Mouse (Mus musculus): ENCODE data around the gene Dnaic1. TPM values are rescaled to one million over a fixed set of nuclear protein-coding genes. Genes with fewer than 3 reads are reported as not detected.

Gene Dnaic1
- polyA plus RNA-seq, 1 experiment from 2014 or later = 1.9 TPM

DNA sequence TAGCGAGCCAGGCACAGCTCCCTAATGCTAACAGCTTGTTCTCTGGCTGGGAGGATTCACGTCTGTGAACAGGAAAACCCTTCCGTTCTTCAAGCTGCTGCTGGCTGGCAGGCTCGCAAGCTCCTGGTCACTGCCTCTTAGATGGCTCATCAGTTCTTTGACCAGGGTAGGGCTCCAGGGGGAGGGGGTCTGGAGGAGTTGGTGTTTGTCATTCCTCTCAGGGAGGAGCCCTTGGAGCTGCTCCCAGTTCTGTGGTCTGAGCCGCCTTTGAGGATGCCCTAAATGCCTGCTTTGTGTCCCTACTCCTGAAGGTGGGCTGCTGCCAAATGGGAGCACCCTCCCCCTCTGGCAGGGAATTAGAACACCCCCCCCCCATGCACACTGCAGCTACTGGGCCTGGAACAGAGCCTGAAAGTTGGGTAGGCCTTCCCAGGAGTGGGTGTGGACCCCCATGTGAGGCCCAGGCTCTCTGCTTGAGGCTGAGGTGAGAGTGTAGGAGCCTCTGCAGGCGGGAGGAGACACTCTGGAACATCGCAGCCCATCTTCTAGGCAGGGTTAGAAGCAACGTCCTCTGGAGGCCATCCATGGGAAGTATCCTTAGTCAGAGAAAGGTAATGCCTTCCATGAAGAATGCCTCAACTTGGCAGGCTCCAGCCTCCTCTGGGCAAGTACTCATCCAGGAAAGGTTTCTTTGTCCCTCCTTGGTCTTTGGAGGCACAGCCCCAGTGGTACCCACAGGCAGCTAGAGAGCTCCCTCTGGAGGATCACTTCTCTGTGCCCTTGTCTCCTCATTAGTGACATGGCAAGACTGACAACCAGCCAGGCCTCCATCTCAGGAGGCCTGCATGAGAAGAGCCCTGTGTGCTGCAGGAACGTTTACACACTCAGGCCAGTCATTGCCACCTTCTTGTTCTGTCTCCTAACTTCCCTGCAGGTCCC is 46.4 kb downstream of the Dnaic1 start:
- Histone ChIP-seq H3K4me1 (replicated peaks; ENCODE audit: control insufficient read depth, insufficient read depth, low read length) (peaks cover 14% of the 10 kb centered on the region), H3K27ac (ENCODE audit: low read depth, low read length) (no peak overlapping the region), H3K4me3 (ENCODE audit: low read depth, low read length) (no peak overlapping the region), H3K36me3 (ENCODE audit: control insufficient read depth, insufficient read depth, low read length) (no peaks in the 10 kb centered on the region), H3K9me3 (ENCODE audit: control insufficient read depth, low read length) (no peaks in the 10 kb centered on the region), H3K4me2 (ENCODE audit: low read depth, low read length, severe bottlenecking) (no peak overlapping the region), H3K27me3 (ENCODE audit: control insufficient read depth, insufficient read depth, low read length) (no peaks in the 10 kb centered on the region; the same call in 1 of the 2 replicates), H3K9ac (ENCODE audit: low read length) (no peak overlapping the region; the same call in 1 of the 2 replicates)
- no peak for DNase-seq (ENCODE audit: low spot score)
- 74% methylated on average over 9 of the region's 9 CpGs for WGBS
- ATAC-seq (replicated peaks; ENCODE audit: low FRiP score) = no peak

DNA sequence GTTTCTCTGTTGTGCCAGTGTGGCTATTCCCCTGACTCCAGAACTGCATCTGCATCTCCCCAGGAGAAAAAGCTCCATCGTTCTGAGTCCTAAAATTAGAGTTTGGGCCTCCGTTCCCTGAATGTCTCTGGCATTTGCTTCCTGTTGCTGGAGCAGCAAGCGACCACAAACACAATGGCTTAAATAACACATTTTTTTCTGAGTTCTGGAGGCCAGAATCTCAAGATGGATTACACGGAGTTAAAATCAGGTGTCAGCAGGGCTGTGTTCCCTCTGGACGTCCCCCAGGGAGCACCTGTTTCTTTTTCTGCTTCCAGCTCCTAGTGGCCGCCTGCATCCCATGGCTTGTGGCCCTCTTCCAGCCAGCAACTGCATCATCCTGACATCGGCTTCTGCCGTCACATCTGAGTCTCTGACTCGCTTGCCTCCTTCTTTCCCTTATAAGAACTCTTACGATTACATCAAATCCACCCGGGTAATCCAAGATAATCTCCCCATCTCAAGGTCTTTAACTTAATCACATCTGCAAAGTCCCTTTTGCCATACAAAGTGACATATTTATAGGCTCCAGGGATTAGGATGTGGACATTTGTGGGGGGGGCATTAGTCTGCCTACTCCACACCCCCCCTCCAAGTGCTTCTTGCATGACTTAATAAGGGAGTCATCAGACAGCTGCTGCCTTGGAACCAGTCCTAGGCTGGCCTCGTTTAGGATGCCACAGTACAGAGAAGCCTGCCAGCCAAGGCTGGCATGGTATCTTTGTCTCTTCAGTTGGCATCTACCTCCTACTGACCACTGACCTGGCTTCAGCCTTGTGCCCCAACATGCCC is 49.6 kb downstream of the Dnaic1 start:
- no peaks in the 10 kb centered on the region for H3K9me3 ChIP-seq (ENCODE audit: control insufficient read depth, low read length)
- no peaks in the 10 kb centered on the region for H3K36me3 ChIP-seq (ENCODE audit: control insufficient read depth, insufficient read depth, low read length)
- ATAC-seq (replicated peaks; ENCODE audit: low FRiP score) (no peak), DNase-seq (ENCODE audit: low spot score) (no peak)
- no peak overlapping the region for H3K4me3 ChIP-seq (ENCODE audit: low read depth, low read length)
- H3K9ac ChIP-seq (ENCODE audit: low read length) = no peak overlapping the region
- 58% methylated on average over 12 of the region's 12 CpGs for WGBS
- H3K4me2 ChIP-seq (ENCODE audit: low read depth, low read length, severe bottlenecking) = no peak overlapping the region
- H3K4me1 ChIP-seq (replicated peaks; ENCODE audit: control insufficient read depth, insufficient read depth, low read length) = peaks cover 3% of the 10 kb centered on the region
- no peaks in the 10 kb centered on the region; the same call in 1 of the 2 replicates for H3K27me3 ChIP-seq (ENCODE audit: control insufficient read depth, insufficient read depth, low read length)
- H3K27ac ChIP-seq (ENCODE audit: low read depth, low read length) = no peak overlapping the region

DNA sequence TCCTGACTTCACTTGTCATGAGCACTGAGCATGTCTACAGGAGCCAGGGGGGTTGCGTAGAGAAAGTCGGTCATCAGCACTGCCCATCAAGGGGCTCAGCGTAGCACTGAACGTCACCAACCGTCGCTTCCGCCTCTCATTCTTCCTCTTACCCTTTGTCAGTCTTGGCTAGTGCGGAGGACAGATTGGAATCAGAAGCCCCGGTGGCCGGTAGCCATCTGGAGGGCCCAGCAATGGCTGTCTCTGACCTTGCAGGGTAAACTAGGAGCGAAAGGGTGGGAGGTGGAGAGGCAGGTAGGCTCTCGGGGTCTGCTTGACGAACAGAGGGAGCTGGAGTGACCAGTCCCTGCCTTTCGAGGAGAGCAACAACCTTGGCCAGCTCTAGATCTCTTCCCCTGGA is 52.5 kb downstream of the Dnaic1 start:
- Histone ChIP-seq H3K36me3 (ENCODE audit: control insufficient read depth, insufficient read depth, low read length) (no peaks in the 10 kb centered on the region), H3K4me1 (replicated peaks; ENCODE audit: control insufficient read depth, insufficient read depth, low read length) (peaks cover 3% of the 10 kb centered on the region; the same call in 1 of the 2 replicates), H3K9ac (ENCODE audit: low read length) (no peak overlapping the region), H3K27ac (ENCODE audit: low read depth, low read length) (no peak overlapping the region), H3K27me3 (ENCODE audit: control insufficient read depth, insufficient read depth, low read length) (no peaks in the 10 kb centered on the region; the same call in 1 of the 2 replicates), H3K4me3 (ENCODE audit: low read depth, low read length) (no peak overlapping the region), H3K9me3 (ENCODE audit: control insufficient read depth, low read length) (no peaks in the 10 kb centered on the region), H3K4me2 (ENCODE audit: low read depth, low read length, severe bottlenecking) (no peak overlapping the region)
- WGBS = 88% methylated on average over 14 of the region's 14 CpGs
- ATAC-seq (replicated peaks; ENCODE audit: low FRiP score) (no peak), DNase-seq (ENCODE audit: low spot score) (no peak)

DNA sequence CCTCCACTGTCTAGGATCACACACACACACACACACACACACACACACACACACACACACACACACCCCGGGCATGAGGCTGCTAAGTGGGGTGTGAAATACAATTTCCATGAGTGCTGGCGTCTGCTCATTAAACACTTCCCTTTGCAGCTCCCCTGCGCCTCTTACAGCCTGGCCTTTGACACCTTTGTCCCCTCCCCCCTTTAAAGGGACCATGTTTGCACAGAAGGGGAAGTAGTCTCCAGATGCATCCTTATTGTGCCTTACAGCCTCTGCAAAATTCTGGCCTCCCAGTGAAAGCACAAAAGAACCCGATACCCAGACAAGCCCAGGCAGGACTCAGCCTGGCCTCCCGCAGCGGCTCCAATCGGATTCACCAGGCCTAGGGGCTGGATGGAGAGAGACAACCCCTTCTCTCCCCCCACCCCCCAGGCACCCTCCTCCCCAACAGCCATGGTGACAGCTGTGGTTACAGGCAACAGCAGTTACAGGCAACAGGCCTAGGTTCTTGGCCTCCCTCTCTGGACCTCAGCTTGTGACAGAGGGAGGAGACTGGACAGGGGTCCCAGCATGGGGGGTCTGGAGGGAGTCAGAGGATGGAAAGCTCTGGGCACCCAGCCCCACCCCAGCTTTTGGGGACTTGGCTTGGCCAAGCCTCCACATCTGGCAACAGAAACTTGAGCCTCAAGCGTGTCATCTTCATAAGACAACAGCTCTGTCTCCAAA is 58.8 kb downstream of the Dnaic1 start:
- H3K9me3 ChIP-seq (ENCODE audit: control insufficient read depth, low read length) = no peaks in the 10 kb centered on the region
- 0 out of 2 replicates have a peak overlapping the region, but pooled peaks have one; percentile 15 for H3K4me2 ChIP-seq (ENCODE audit: low read depth, low read length, severe bottlenecking)
- no peaks in the 10 kb centered on the region; the same call in 1 of the 2 replicates for H3K27me3 ChIP-seq (ENCODE audit: control insufficient read depth, insufficient read depth, low read length)
- peak overlapping the region; percentile 53 for H3K27ac ChIP-seq (ENCODE audit: low read depth, low read length)
- peak; percentile 77 for DNase-seq (ENCODE audit: low spot score)
- H3K9ac ChIP-seq (ENCODE audit: low read length) = peak overlapping the region; percentile 37; the same call in 1 of the 2 replicates
- H3K4me3 ChIP-seq (ENCODE audit: low read depth, low read length) = no peak overlapping the region
- ATAC-seq (replicated peaks; ENCODE audit: low FRiP score) = peak; percentile 55
- 3% methylated on average over 8 of the region's 8 CpGs for WGBS
- peaks cover 33% of the 10 kb centered on the region for H3K4me1 ChIP-seq (replicated peaks; ENCODE audit: control insufficient read depth, insufficient read depth, low read length)
- no peaks in the 10 kb centered on the region for H3K36me3 ChIP-seq (ENCODE audit: control insufficient read depth, insufficient read depth, low read length)

DNA sequence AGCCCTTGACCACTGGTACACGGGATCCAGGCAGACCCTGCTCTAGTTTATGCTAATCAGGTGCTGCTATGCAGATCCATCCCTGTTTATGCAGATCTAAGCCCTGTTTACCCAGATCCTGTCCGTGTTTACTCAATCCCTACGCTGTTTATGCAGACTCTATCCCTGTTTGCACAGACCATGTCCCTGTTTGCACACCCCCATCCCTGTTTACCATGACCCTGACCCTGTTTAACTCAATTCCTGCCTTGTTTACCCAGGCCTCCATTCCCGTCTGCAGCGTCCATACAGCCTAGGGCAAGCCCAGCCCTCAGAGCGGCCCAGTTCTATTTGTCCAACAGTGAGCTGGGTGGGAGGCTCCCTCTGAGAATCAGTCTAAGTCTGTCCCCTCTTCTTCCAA is 60.6 kb downstream of the Dnaic1 start:
- no peak for DNase-seq (ENCODE audit: low spot score)
- ATAC-seq (replicated peaks; ENCODE audit: low FRiP score) = no peak
- WGBS = 39% methylated on average over 6 of the region's 6 CpGs
- no peaks in the 10 kb centered on the region for H3K36me3 ChIP-seq (ENCODE audit: control insufficient read depth, insufficient read depth, low read length)
- no peaks in the 10 kb centered on the region; the same call in 1 of the 2 replicates for H3K27me3 ChIP-seq (ENCODE audit: control insufficient read depth, insufficient read depth, low read length)
- no peaks in the 10 kb centered on the region for H3K9me3 ChIP-seq (ENCODE audit: control insufficient read depth, low read length)
- no peak overlapping the region for H3K4me3 ChIP-seq (ENCODE audit: low read depth, low read length)
- H3K9ac ChIP-seq (ENCODE audit: low read length) = no peak overlapping the region
- H3K4me2 ChIP-seq (ENCODE audit: low read depth, low read length, severe bottlenecking) = no peak overlapping the region
- H3K27ac ChIP-seq (ENCODE audit: low read depth, low read length) = no peak overlapping the region
- peaks cover 33% of the 10 kb centered on the region for H3K4me1 ChIP-seq (replicated peaks; ENCODE audit: control insufficient read depth, insufficient read depth, low read length)

DNA sequence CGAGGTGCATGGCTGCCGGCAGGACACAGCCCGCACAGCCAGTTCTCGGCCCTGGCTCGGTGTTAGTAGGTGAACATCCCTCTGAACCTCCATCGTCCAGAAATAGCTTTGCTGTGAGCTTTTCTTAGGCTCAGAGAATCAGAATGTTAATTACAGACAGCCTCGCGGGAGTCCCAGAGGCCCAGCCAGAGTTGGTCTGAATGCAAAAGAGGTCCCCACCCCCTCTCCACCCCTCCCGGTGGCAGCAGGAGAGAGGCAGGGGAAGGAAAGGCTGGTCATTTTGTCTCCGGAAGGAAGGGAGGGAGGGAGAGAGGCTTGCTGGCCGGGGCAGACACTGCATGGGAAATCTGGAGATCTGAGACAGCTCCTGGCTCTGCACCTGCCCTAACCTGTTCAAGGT is 61.8 kb downstream of the Dnaic1 start:
- Histone ChIP-seq H3K4me1 (replicated peaks; ENCODE audit: control insufficient read depth, insufficient read depth, low read length) (peaks cover 33% of the 10 kb centered on the region), H3K4me2 (ENCODE audit: low read depth, low read length, severe bottlenecking) (peak overlapping the region; percentile 15; the same call in 1 of the 2 replicates), H3K27me3 (ENCODE audit: control insufficient read depth, insufficient read depth, low read length) (no peaks in the 10 kb centered on the region; the same call in 1 of the 2 replicates), H3K4me3 (ENCODE audit: low read depth, low read length) (no peak overlapping the region), H3K9me3 (ENCODE audit: control insufficient read depth, low read length) (no peaks in the 10 kb centered on the region), H3K9ac (ENCODE audit: low read length) (peak overlapping the region; percentile 39), H3K36me3 (ENCODE audit: control insufficient read depth, insufficient read depth, low read length) (no peaks in the 10 kb centered on the region), H3K27ac (ENCODE audit: low read depth, low read length) (no peak overlapping the region; the same call in 1 of the 2 replicates)
- ATAC-seq (replicated peaks; ENCODE audit: low FRiP score) (peak; percentile 46), DNase-seq (ENCODE audit: low spot score) (peak; percentile 76)
- under 1% methylated on average over 11 of the region's 11 CpGs for WGBS

DNA sequence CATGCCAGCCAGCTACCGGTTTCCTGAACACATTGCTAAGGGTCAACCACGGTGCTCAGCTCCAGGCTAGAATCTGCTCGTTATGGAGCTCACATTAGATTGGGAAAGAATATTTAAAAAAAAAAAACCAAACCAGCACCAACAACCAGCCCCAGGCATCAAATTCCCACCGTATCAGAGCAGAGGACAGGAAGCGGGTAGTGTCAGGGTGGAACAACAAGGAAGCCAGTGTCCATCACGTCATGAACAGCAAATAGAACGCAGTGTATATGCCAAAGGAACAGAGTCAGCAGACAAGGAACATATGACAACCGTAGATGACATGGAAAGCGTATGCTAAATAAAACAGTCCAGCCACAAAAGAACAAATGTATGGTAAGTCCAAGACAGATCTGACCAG is 63.4 kb downstream of the Dnaic1 start:
- ATAC-seq (replicated peaks; ENCODE audit: low FRiP score) (no peak), DNase-seq (ENCODE audit: low spot score) (no peak)
- Histone ChIP-seq H3K4me3 (ENCODE audit: low read depth, low read length) (no peak overlapping the region), H3K27ac (ENCODE audit: low read depth, low read length) (no peak overlapping the region), H3K4me1 (replicated peaks; ENCODE audit: control insufficient read depth, insufficient read depth, low read length) (peaks cover 31% of the 10 kb centered on the region), H3K9ac (ENCODE audit: low read length) (no peak overlapping the region), H3K9me3 (ENCODE audit: control insufficient read depth, low read length) (no peaks in the 10 kb centered on the region), H3K27me3 (ENCODE audit: control insufficient read depth, insufficient read depth, low read length) (no peaks in the 10 kb centered on the region; the same call in 1 of the 2 replicates), H3K36me3 (ENCODE audit: control insufficient read depth, insufficient read depth, low read length) (no peaks in the 10 kb centered on the region), H3K4me2 (ENCODE audit: low read depth, low read length, severe bottlenecking) (no peak overlapping the region)
- 81% methylated on average over 9 of the region's 9 CpGs for WGBS

DNA sequence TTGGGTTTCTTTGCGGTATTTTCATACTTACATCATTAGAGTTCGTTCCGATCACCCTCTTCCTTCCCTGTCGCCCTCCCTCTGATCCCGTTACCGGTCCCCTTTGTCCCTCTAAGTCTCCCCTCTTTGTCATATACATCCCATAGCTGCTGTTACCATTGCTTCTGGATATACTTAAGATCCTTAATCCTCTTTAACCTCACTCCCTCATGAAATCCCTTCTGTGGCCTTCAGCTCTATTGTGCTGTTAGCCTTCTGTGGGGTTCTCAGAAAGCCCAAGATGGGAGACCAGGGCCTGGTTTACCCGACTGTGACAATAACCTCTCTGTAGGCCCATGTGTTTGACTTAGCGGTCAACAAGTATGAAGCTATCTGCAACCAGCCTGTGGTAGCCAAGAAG is 65.1 kb downstream of the Dnaic1 start:
- Histone ChIP-seq H3K9me3 (ENCODE audit: control insufficient read depth, low read length) (no peaks in the 10 kb centered on the region), H3K36me3 (ENCODE audit: control insufficient read depth, insufficient read depth, low read length) (no peaks in the 10 kb centered on the region), H3K9ac (ENCODE audit: low read length) (no peak overlapping the region), H3K27me3 (ENCODE audit: control insufficient read depth, insufficient read depth, low read length) (no peaks in the 10 kb centered on the region; the same call in 1 of the 2 replicates), H3K4me3 (ENCODE audit: low read depth, low read length) (no peak overlapping the region), H3K4me1 (replicated peaks; ENCODE audit: control insufficient read depth, insufficient read depth, low read length) (peaks cover 26% of the 10 kb centered on the region), H3K4me2 (ENCODE audit: low read depth, low read length, severe bottlenecking) (no peak overlapping the region), H3K27ac (ENCODE audit: low read depth, low read length) (no peak overlapping the region)
- no peak for DNase-seq (ENCODE audit: low spot score)
- 43% methylated on average over 8 of the region's 8 CpGs for WGBS
- ATAC-seq (replicated peaks; ENCODE audit: low FRiP score) = no peak

All from forebrain, embryonic 11.5 days (tissue).